Mouse (Mus musculus): ENCODE measurements around the gene Gsc.
"Not testable (repeated sequence)": the region's sequence is repeated elsewhere in the genome, so short reads cannot be mapped to it uniquely, and the experiment has no call there.

The Gsc gene

DNA sequence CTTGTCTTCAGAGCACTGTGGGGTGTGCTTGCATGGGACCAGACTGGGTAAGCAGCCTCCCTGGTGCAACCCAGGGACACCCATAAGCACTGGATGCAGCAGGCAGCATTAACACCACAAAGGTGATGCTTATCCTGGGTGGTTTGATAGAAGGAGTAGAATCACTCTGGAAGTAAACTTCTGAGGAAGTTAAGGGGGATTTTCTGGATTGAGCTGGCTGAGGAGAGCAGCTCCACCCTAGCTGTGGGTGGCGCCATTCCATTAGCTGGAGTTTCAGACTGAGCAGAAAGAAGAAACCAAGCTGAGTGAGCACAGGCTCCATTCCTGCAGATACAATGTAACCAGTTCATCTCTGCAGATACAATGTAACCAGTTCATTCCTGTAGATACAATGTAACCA, 20.1 kb downstream of the Gsc start:
- no peak for DNase-seq (ENCODE audit: low spot score)

DNA sequence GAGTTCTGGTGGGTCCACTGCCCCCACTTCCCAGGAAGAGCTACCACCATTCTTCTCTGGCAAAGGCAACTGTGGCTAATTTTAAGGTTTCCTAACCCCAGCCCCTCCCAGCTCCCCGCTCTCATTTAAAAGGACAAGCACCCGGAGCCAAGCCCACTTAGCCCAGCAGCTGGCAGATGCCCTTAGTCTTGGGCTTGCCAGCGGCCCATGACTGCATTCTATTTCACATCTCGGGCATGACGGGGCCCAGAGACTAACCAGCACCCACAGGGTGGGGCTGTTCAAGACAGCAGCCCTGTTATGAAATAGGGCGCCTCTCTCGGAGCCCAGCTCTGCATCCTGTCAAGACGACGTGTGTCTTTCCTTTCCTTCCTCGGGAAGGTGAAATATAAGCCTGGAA, 22.9 kb downstream of the Gsc start:
- DNase-seq (ENCODE audit: low spot score), result no peak

DNA sequence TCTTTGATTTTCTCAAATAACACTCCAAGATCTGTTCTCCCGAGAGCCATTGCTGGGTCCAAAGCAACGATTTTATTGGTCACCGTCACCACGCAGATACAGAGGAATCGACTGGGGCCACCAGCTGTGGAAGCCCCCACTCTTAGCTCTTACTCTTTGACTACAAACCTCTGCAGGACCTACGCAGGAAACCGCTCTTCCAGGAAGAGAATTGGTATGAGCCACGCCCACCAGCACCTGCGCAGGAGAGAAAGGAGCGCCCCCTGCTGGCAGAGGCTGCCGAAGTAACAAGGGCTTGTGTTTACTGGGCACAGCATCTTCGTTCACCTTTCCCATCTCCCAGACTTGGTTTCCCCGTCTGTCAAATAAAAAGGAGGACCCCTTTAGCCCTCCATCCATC, 25.0 kb downstream of the Gsc start:
- DNase-seq (ENCODE audit: low spot score), result peak; percentile 21

DNA sequence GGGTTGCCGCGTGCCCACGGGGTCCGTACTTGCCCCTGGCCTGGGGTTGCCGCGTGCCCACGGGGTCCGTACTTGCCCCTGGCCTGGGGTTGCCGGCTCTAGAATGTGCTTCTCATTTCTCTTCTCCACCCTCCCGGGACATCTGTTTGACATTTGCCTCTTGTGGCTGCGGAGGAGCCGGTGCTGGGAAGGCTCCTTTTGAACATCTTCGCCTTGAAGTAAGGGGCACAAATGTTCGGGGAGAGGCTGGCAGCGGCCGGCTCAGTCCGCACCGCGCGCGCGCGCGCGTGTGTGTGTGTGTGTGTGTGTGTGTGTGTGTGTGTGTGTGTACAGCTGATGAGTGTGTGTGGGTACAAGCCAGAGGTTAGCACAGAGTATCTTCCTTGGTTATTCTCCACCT, 26.1 kb downstream of the Gsc start:
- not testable (repeated sequence) for DNase-seq (ENCODE audit: low spot score)

GRCm38 (mm10) chr12:104443716-104444115, 29.4 kb downstream of the Gsc start:
- DNase-seq (ENCODE audit: low spot score), result no peak

DNA sequence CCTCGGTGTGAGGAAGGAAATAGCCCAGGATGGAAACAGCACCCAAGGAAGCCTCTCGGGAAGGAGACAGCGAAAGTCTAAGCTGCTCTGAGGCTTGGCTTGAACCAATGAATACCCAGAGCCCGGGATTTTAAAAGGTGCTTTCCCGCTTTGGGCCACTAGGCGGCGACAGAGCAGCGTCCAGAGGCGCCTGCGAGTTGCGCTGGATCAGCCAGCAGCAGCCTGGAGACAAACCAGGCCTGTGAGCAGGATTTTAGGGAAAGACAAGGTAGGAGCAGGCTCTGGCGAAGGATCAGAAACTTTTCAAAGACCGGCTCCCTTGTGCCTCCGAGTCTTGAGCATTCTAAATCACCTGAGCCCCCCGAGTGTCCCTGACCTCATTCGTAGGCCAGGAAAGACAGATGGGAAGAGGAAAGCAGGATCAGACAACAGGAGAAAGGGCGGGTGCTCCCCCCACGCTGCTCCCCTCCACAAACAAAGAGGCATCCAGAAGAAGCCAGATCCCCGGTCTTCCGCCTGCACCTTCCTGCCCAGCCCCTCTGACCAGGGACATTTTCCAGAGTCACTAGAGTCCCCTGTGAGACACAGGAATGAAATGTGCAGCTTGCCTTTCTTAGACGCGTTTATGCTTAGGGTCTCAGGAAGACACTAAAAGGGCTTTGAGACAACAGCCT, 32.9 kb downstream of the Gsc start:
- DNase-seq (ENCODE audit: low spot score), result peak; percentile 71

DNA sequence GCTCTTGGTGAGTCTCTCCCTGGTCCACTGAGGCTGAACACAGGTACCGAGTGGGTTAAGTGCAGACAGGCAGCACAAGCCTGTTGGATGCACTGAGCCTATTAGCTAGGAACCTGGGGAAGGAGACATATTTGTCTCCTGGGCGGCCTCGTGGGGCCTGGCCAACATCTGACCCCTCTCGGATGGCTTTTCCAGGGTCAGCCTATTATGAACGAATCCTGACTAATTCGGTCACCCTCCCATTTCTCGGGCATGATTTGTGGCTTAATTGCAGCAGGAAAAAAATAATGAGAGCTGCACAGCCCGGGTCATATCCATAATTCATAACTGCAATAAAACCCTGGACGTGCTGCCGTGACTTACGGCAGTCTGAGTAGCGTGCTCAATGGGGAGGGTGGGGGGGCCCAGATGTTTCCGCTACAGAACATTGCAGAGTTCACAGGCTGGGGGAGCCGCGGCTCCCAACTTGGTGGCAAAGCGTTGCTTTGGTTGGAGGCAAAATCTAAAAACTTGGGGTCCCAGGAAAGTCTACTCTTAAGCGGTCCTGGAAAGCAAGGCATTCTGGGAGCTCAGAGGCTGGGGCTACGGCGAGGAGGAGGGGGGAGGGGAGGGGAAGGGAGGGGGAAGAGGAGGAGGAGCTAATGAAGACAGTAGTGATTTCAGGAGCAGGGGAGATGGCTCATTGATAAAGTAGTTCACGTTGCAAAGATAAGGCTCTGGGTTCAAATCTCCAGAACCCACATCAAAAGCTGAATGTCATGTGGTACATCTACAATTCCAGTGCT, 39.0 kb downstream of the Gsc start:
- DNase-seq (ENCODE audit: low spot score), result no peak

GRCm38 (mm10) chr12:104433214-104433613, 39.9 kb downstream of the Gsc start:
- no peak for DNase-seq (ENCODE audit: low spot score)

DNA sequence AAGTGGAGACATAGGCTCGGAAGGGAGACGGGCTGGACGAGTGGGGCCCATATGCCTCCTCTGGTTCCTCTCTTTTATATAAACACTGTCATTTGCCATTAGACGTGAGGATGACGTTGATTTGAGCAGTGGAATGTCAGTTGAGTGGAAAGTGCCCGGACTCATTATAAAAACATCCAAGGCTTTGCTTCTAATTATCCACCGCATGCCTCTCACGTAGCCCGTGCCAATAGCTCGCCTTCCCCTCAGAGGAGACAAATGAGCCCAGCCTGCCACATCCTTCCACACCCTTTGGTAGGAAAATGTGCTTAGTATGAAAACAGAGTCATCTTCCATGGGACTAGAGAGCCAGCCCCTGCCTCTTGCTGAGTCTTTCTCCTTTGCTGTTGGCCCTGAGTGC, 41.8 kb downstream of the Gsc start:
- DNase-seq (ENCODE audit: low spot score), result no peak

DNA sequence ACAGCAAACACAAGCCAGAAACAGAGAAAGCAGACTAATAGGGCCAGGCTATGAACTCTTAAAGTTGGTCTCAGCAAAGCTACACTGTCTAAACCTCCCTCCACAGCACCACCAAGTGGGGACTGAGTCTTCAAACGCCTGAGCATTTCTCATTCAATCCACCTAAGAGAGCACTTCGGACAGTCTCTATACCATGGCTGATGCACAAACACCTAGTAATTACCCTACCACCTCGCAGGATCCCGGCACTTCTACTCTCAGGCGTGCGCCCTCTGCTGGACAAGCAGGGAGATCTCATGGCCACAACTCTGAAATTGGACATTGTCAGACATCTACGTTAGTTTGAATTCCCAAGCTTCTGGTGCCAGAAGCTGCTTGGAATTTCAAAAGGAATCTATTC, 46.2 kb downstream of the Gsc start:
- peak; percentile 20 for DNase-seq (ENCODE audit: low spot score)

- DNase-seq (ENCODE audit: low spot score), result no peak
Measured at GRCm38 (mm10) chr12:104425591-104425990, 47.5 kb downstream of the Gsc start.

DNA sequence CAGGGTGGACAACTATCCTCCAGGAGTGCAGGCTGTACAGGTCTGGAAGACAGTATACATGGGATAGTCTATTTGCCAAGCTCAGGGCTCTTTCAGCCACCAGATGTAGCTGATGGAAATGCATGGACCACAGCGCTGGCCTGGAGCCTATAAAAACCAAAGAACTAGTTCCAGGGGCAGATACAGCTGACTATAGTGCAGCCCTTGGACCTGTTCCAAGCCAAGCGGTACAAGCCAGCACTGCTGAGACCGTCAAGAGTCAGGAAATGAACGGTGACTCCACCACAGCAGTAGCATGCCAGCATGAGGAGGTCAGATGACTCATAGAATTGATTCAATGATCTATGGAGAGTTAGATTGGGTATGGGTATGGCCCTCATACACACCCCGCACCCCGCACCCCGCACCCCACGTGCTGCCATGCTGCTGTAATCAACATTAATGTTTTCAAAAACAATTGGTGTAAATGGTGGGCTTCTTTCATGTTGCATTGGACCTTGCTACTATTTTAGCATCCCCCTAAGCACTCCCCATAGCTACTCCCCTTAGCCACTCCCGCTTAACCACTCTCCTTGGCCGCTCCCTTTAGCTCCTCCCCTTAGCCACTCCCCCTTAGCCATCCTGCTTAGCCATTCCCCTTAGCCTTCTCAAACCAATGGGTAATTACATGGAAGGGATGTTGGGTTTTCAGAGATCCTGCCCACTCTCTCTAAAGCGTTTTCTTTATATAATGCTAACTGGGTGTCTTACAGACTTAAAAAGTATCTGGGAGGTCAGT, 50.3 kb downstream of the Gsc start:
- DNase-seq (ENCODE audit: low spot score), result no peak

Data from yolk sac, embryonic 10.5 days (tissue).